Mouse (Mus musculus) right cerebral cortex, postnatal 36 days (tissue): ENCODE measurements around the gene Asb1.

Experiments
- DNase-seq, 2 experiments: peaks; one replicate each; pipeline ENCODE4 v3.0.0; 2022; ENCODE audit warnings: low spot score in 2 of 2, mixed read lengths in 1 of 2

Gene Asb1

DNA sequence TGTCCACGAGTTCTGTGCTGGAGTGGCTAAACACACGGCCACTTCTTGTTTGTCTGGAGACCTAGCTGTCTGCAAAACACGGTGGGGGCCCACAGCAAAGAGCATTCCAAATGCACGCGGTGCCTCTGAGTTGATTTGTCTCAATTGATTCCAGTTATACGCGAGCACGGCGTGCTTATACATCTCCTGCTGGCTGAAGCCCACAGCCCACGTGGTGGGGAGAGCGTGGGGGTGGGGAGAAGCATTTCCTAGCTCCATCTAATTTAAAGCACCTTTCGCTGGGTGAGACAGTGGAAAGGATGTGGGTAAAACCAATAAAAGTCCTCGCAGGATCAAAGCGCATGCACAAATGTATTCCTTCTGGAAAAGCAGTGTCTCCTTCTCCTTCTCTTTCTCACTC lies 65.3 kb downstream of the Asb1 start:
- no peak for DNase-seq

GRCm38 (mm10) chr1:91606701-91607100 lies 66.4 kb downstream of the Asb1 start:
- no peak for DNase-seq

- DNase-seq, result no peak
Observed at GRCm38 (mm10) chr1:91607141-91607540, 66.8 kb downstream of the Asb1 start.
